Mouse (Mus musculus) brain, adult 2 months (tissue): Measurements from ENCODE around the gene Cacna2d3.
A peak's percentile ranks its signal among the peaks of the same experiment; 100 is the strongest.

Experiments
- DNase-seq: peaks from one replicate; pipeline ENCODE4 v3.0.0; 2011; ENCODE audit warnings: low read depth, low spot score

The Cacna2d3 gene

DNA sequence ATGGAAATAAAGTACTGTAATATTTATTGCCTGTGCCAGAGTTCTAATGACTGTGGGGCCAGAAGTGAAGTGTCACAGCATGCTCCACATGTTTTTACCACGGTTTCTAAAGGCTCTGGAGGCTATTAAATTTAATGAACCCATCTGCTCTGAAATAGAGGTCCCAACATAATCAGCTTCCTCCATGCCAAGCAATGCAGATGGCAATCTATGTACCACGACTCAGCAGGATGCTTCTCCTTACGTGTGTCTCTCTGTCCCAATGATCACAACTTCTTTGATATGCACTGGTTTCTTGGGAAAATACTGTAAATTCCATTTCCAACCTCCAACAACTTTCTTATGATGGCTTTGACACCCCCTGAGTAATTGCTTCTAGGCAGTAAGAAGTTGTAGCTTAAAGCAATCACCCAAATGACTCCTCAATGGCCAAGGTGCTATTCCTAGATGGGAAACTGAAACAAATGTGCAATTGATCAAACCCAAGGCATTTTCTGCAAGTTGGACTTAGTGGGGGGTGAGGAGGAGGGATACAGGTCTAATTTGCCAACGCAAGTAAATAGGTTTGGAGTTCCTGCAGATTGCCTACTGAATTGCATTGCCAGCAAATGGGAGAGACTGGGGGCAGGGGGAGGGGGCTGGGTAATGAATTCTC, 557.5 kb downstream of the Cacna2d3 start:
- no peak for DNase-seq

DNA sequence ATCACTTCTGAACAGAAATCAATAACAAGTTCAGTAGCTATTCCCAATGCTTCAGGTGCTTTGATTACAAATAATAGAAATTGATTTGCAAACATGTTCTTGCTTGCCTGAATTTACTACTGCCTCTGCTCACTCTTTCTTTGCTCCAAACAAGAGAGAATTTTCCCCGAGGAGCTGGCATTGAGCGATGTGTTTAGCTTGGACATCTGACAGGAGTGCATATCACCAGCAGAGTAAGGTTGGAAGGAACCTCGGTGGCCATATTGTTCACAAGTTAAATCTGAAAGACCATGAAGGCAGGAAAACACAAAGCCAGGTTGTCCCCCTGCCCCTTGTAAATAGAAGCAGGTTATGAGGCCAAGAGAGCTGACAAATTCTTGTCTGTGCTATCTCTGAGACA, 561.9 kb downstream of the Cacna2d3 start:
- no peak for DNase-seq

DNA sequence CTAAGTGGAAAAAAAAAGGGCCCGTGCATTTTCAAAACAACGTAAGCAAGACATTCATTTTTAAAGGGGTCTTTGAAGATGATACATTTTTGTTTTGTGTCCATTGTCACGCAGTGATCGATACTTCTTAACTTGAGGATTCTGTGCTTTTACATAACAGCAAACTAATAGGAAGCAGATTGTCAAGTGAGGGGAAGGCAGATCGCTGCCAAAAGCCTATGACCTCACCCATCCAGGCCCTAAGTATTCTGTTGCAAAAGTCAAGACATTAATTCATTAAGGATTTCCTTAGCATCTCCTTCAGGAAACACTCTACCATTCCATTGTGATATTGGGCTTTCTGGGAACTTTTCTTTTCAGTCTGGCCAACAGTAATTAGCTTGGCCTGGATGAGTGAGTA, 564.6 kb downstream of the Cacna2d3 start:
- no peak for DNase-seq

DNA sequence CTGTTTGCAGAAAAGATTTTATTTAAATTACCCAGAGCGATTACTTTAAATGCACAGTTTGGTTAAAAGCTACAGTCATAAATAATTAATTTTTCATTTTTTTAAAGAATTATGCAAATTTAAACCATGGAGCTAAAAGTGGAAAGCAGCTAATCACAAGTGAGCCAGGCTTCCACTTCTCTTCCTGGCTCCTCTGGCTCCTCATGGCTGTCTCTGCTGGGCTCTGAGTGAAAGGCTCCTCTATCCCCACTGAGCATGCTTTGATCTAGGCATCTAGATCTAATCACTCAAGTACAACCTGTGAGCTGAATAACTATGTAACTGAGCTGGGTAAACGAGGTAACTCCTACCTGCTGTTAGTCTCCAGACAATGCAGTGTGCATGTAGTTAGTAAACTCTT, 577.5 kb downstream of the Cacna2d3 start:
- DNase-seq: no peak

DNA sequence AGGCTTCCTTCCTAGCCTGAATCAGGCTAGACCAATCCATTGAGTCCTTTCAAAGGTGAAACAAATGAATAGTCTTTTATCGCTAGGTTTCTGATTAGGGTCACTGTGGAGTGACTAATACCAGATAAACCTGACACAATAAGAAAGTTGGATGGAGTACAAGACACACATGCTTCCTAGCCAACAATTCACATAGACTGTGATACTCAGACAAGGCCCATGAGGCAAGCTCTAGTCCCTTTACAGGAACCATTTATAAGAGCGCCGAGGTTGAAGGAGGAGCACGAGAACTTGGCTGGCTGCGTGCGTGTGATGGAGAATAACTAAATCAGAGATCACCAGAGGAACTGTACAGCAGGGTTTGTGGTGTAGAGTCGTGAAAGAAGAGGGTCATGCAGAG, 584.0 kb downstream of the Cacna2d3 start:
- no peak for DNase-seq

DNA sequence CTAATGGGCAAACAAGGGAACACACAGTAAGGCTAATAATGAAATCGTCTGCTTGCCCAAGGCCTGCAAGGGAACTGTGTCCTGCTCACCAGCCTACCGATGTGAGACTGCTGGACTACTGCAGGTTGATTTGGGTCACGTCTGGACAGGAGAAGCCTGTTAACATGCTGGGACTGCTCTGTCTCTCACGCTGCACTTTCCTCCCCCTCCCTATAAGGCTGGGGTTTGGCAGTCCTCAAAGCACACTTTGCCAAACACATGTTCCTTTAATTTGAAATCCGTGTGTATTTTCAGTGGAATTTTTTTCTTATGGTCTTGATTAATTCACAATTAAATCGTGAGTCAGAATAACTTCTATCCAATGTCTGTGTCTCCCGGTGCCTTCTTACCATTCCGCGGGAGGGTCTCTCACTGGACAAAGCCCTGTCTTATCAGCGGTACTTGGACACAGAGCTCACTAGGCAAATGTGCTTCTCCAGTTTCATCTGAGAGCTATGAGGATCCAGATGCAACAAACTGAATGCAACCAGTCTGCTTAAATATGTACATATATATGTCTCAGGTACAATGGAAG, 584.6 kb downstream of the Cacna2d3 start:
- DNase-seq: peak; percentile 44

DNA sequence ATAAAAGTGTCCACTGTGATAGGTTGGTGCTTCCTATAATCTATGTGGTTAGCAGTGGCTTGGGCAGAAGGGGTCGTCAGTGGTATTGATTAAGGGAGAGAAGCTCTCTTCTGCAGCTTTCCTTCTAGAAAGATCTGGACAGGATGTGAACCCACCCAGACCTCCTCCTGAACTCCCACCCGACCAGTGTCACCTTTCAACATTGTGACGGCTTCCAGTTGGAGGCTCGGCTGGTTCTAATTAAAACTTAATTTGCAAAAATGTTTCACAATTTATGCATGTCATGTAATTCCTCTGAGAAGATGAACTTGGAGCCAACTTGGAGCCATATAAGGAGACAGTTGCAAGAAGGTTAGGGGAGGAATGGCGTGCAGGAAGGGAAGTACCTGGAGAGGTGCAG, 586.8 kb downstream of the Cacna2d3 start:
- no peak for DNase-seq

DNA sequence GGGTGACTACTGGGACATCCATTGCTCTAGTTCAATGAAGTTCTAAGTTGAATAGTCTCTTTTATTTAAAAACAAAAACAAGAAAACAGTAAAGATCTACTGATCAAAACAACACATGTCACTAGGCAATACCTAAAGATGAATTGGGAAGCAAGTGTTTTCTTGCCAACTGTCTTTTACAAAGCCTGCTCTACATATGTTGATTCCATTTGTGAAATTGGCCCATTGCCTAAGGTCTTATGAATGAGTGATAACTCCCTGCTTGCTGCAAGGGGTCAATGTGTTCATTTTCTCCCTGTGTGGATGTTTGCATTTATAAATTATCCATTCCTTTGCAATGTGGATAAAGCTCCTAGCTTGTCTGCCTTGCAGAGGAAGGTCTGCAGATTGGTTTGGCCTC, 591.2 kb downstream of the Cacna2d3 start:
- DNase-seq: peak; percentile 20

DNA sequence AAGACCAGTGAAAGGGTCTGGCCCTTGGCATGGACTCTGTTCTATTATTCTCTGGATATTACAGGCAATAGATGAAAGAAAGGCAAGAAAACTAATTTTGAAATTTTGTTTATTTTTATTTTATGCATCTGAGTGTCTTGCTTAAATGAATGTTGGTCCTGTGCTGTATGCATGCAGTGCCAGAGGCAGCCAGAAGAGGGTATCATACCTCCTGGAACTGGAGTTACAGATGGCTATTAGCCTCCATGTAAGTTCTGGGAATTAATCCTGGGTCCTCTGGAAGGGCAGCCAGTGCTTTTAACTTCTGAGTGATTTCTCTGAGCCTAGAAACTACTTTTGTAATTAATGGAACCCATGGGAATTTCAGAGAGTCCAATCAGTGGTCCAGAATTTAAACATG, 597.8 kb downstream of the Cacna2d3 start:
- no peak for DNase-seq

DNA sequence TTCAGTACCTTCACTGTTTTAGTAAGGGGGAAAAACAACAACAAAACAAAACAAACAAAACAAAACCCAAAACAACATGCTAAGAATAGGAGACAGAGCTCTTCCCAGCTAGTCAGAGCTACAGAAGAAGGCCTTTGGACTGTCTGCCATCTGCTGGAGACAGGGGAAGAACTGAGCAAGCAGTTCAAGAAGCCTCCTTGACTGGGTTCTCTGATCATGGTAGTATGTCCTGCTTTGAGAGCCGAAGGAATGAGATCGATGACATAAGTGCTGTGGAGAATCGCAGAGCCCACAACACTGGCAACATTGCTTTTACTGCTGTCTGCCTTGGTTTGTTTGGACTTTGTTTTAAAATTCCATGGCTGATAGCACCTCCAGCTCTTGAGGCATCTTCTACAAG, 598.9 kb downstream of the Cacna2d3 start:
- DNase-seq: no peak

DNA sequence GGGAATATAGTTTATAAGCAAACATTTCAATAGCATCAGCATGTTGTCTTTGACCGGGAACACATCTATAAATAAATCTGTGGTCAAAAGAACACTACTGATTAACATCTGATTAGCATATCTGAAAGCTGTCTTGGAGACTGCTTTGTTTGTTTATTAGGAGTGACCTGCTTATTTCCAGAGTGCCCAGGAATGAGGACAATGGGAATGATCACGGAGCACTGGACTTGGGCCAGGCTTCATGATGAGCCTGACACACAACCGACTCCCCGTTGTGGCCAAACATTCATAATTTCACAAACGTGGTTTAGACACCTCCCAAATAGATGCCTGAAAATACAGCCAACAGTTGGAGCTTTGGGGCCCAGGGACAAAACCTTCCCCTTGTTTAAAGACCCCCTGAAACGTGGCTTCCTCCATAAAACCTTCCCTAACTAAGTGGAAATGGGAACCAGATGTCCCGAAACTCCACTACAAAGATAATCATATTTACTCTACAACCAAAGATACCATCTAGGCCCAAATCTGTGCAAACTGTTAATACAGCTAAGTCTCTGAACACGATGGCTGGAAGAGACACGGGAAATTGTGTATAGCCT, 607.7 kb downstream of the Cacna2d3 start:
- DNase-seq: peak; percentile 26

DNA sequence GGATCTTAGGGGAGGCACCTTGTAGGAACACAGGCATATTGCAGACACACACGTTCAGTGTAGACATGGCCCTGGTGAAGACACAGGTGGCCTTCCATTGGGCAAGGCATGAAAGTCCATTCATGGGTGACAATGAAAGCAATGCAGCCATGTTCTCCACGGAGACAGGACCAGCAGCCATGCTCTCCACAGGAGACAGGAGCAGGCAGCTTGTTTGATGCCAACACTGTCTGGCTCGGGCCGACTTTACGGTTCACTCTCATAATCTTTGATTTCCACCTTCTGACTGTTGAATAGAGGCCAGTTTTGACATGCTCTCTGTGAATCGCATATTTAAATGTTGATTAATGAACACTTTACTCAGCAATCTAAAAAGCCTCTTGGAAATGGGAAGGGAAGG, 610.0 kb downstream of the Cacna2d3 start:
- DNase-seq: peak; percentile 30

DNA sequence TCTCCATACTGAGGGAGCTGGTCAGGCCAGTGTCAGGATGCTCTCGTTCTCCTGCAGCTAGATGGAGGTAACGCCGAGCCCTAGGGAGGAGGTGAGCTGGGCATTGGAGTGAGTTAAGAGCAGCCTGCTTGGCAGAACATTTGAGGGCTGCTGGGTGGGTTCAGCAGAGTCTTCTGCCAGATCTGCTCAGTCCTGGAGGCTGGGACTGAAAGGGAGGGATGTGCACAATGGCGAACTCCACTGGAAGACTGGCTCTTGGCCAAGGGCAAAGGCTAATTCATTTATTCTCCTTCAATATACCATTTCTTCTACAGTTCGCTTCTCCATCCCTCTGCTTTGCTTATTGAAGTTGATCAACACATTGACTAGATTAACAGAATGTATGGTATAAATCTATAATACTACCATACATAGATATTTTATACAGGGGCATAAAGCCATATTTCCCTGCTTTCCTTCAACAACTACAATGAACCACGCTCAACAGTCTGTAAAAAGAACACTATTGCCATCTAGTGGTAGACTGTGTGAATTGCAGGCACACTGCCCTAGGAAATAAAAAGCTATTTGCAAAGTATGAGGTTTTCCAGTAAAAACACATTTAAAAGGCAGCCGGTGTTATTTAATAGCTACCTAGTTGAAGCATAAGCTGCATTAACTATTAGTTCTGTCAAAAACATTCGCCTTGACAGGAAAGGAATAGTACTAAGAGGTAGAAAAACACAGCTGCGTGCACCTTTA, 611.1 kb downstream of the Cacna2d3 start:
- peak; percentile 33 for DNase-seq

DNA sequence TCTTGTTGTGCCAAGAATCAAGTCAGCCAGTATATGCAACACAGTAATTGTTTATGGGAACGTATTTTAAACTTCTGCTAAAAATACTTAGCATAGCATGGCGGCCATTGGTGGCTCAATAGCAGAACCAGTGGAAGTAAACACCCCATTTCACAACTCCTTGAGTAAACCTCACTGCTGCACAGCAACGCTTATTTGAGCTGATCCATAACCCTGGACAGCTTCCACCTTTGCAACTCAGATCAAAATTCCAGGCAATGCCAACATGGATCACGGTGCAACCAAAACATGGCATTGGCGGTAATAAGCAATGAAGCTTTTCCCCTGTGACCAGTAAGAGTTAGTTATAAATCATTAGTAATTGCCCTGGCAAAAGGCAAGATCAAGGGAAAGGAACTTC, 614.2 kb downstream of the Cacna2d3 start:
- no peak for DNase-seq

DNA sequence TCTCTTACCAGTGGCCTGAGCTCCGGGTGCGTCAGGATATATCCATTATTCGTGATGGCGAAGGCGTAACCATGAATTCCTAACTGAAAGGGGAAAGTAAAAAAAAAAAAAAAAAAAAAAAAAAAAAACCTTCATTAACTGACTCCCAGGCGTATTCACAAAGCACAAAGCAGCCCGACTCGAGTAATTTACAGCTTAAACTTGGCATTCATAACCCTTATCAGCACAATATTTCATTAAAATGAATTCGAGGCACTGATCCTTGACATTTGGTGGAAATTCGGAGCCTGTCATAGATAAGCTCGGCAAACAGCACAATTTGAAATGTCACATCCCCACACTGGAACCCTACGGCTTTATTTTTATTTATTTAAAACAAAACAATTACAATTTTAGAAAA, 623.9 kb downstream of the Cacna2d3 start:
- DNase-seq: no peak

DNA sequence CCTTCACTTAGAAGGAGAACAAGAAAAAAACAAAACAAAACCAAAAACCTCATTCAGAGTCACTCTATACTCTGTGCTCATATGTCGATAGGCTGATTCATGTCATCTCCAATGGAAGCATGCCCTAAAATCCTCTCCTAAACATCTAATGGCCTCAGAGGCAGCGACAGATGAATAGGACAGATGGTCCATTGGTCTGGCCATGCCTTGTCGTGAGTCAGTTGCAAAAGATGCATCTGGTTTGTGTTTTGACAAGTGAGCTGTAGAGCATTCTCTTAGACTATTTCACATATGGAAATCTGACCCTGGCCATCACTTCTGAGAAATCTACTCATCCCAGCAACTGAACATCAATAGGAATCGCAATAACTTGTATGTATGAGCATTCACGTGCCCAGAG, 626.2 kb downstream of the Cacna2d3 start:
- DNase-seq: peak; percentile 54

DNA sequence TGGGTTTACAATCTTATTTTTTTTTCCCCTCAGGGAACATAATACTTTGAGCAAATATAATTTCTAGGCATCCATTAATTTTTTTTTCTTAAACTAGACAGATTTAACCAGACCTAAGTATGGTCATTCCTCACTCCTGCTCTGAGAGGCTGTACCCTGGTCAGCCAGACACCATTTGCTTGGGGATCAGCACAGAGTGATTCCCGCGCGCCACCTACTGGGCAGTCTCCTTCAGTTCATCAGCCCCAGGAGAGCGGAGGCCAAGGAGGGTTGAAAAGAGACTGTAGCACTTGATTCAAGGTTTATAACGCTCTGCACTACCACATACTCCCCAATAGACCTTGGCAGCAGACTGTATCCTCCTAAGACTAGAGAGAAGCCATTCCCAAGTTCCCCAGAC, 631.6 kb downstream of the Cacna2d3 start:
- peak; percentile 83 for DNase-seq

DNA sequence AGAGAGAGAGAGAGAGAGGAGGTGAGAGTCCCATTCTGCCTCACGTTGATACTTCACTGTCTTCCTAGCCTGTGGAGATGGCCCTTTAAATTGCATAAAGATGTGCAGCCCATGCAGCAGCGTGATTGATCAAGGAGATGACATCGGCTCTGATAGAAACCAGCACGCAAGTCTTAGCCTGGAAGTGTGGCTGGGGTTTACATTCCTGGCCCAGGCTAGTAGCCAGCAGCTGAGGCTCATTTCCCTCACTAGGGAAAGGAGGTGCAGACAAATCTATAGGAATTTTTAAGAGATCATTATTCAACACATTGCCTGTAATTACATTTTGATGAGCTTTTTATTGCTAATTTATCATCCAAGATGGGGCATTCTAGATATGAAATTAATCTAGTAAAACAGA, 635.1 kb downstream of the Cacna2d3 start:
- DNase-seq: no peak

DNA sequence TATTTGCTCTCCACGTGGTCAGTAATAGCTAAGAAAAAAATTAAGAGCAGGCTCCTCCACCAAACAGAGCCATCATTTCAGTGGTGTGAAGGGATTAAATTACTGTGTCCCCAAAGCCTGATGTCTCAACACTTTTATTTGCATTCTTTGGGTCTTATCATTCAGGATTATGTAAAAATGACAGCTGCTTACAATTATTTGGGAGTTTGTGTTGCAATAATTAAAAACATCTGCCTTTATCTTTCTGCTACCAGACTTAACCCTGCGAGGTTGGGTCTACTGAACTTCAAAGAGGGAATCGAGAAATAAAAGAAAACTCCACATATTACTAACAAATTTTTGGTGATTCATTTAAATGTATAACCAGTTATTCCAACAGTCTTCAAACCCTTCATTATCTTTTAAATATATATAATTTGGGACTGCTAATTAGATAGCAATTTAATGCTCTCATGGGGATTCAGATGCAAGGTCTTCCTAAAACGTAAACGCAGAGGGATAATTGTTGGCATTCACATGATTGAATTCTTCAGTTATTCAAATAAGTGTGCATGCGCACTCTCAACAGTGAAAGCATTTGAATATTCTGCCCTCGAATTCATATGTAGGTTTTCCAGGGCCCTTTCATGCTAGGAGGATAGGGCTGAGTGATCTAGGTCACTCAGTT, 636.0 kb downstream of the Cacna2d3 start:
- no peak for DNase-seq

DNA sequence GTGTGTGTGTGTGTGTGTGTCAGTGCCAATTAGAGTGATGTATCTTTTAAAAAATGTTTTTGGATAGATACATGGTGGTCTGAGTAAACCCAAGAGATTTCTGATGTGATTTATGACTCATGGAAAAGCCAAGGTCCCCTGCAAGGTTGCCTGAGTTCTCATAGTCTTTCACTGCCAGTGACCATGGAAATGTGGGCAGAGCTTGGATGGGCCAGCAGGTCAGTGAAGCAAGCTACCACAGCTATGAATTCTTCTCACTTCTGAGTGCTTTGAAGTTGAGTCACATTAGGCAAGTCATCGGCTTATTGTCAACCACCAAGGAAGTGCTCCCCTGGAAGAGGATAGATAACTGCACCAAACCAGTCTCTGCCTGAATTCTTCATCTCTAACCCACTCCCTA, 639.5 kb downstream of the Cacna2d3 start:
- DNase-seq: no peak

DNA sequence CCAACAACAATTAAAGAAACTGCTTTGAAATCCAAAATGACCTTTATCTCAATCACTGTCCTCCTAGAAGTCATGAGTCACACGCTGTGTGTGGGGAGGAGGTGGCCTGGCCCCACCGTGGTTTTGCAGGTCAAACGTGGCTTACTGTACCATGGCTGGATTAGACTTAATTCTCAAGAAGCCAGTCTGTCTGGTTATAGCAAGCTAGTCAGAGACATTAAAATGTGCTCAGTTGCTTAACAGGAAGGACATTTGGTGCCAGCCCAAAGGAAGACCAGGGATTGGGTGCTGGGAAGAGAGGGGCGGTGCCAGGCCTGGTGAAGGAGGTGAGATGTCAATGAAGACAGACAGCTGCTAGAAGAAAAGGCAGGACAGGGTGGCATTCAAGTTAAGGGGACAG, 641.0 kb downstream of the Cacna2d3 start:
- DNase-seq: no peak

DNA sequence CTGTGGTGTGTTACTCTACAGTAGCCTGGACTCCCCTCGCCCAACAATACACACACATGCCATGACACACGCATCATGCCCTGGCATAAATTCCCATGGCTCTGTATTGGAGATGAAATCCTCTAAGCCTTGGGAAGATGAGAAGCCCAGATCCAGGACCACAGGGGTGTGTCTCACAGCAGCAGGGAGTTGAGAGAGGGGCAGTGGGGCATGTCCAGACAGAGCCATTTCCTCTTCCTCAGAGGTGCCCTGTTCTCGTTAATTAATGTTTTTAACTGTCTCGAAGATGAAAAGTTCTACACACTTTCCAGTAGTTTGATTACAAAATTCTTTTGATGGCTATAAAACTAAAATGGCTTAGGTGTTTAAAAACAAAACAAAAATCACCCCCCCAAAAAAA, 641.4 kb downstream of the Cacna2d3 start:
- DNase-seq: no peak
